Mouse (Mus musculus): Measurements from ENCODE around the gene Slc38a9. TPM values are rescaled to one million over a fixed set of nuclear protein-coding genes. Genes with fewer than 3 reads are reported as not detected.

Slc38a9 gene
- polyA plus RNA-seq, 1 experiment = 73.3 TPM

GRCm38 (mm10) chr13:112770528-112771328, 110.2 kb downstream of the Slc38a9 start:
- 61% methylated on average over 11 of the region's 11 CpGs for WGBS
- DNase-seq = no peak
- H3K27me3 ChIP-seq (ENCODE audit: control insufficient read depth, insufficient read depth, low read length) = no peaks in the 10 kb centered on the region
- H3K36me3 ChIP-seq (ENCODE audit: control insufficient read depth, insufficient read depth, low read length) = no peaks in the 10 kb centered on the region
- TF ChIP-seq POLR2A (IDR thresholded peaks at IDR 0.05; ENCODE audit: control insufficient read depth, extremely low read depth, insufficient read depth, low read length, poor library complexity) = no peak
- no peak for TF ChIP-seq CTCF (IDR thresholded peaks at IDR 0.05; ENCODE audit: borderline replicate concordance, control insufficient read depth, extremely low read depth, insufficient read depth, low read length, poor library complexity)
- no peak overlapping the region for H3K4me3 ChIP-seq (ENCODE audit: control insufficient read depth, insufficient read depth, low read length)
- no peak overlapping the region for H3K27ac ChIP-seq (ENCODE audit: control insufficient read depth, insufficient read depth, low read length)
- no peaks in the 10 kb centered on the region for H3K4me1 ChIP-seq (replicated peaks; ENCODE audit: control insufficient read depth, insufficient read depth, low read length)

- Histone ChIP-seq H3K36me3 (ENCODE audit: control insufficient read depth, insufficient read depth, low read length) (no peaks in the 10 kb centered on the region), H3K4me3 (ENCODE audit: control insufficient read depth, insufficient read depth, low read length) (no peak overlapping the region), H3K27me3 (ENCODE audit: control insufficient read depth, insufficient read depth, low read length) (no peaks in the 10 kb centered on the region), H3K27ac (ENCODE audit: control insufficient read depth, insufficient read depth, low read length) (no peak overlapping the region), H3K4me1 (replicated peaks; ENCODE audit: control insufficient read depth, insufficient read depth, low read length) (no peaks in the 10 kb centered on the region)
- TF ChIP-seq POLR2A (IDR thresholded peaks at IDR 0.05; ENCODE audit: control insufficient read depth, extremely low read depth, insufficient read depth, low read length, poor library complexity) (no peak), CTCF (IDR thresholded peaks at IDR 0.05; ENCODE audit: borderline replicate concordance, control insufficient read depth, extremely low read depth, insufficient read depth, low read length, poor library complexity) (no peak)
- no peak for DNase-seq
- WGBS = 50% methylated on average over 15 of the region's 15 CpGs
These were observed 111.1 kb downstream of the Slc38a9 start for GRCm38 (mm10) chr13:112771447-112772208.

- no peaks in the 10 kb centered on the region for H3K36me3 ChIP-seq (ENCODE audit: control insufficient read depth, insufficient read depth, low read length)
- H3K4me3 ChIP-seq (ENCODE audit: control insufficient read depth, insufficient read depth, low read length) = no peak overlapping the region
- H3K4me1 ChIP-seq (replicated peaks; ENCODE audit: control insufficient read depth, insufficient read depth, low read length) = no peaks in the 10 kb centered on the region
- no peaks in the 10 kb centered on the region for H3K27me3 ChIP-seq (ENCODE audit: control insufficient read depth, insufficient read depth, low read length)
- TF ChIP-seq CTCF (IDR thresholded peaks at IDR 0.05; ENCODE audit: borderline replicate concordance, control insufficient read depth, extremely low read depth, insufficient read depth, low read length, poor library complexity) = no peak
- no peak for TF ChIP-seq POLR2A (IDR thresholded peaks at IDR 0.05; ENCODE audit: control insufficient read depth, extremely low read depth, insufficient read depth, low read length, poor library complexity)
- 88% methylated on average over 11 of the region's 11 CpGs for WGBS
- no peak overlapping the region for H3K27ac ChIP-seq (ENCODE audit: control insufficient read depth, insufficient read depth, low read length)
- no peak for DNase-seq
These were observed 111.7 kb downstream of the Slc38a9 start for GRCm38 (mm10) chr13:112772252-112772651.

DNA sequence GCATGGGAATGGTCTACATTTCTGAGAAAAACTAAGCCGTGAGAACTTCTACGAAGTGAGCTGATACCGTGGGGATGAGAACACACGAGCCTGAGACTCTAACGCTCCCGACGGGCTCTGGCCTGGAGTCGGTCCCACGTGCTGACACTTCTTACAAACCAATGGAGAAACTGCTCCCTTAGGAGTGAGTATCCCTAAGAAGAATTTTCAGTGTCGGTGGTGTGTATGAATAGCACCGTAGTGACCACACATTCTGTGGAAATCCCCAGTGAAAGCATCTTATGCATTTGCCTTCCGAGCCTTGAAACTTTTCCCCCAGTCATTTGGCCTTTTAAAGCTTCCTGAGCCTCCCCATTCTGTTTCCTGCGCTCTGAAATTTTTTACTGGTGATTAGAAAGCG, 112.3 kb downstream of the Slc38a9 start:
- no peak overlapping the region for H3K27ac ChIP-seq (ENCODE audit: control insufficient read depth, insufficient read depth, low read length)
- H3K4me1 ChIP-seq (replicated peaks; ENCODE audit: control insufficient read depth, insufficient read depth, low read length) = no peaks in the 10 kb centered on the region
- no peaks in the 10 kb centered on the region for H3K36me3 ChIP-seq (ENCODE audit: control insufficient read depth, insufficient read depth, low read length)
- no peak for DNase-seq
- H3K27me3 ChIP-seq (ENCODE audit: control insufficient read depth, insufficient read depth, low read length) = no peaks in the 10 kb centered on the region
- no peak overlapping the region for H3K4me3 ChIP-seq (ENCODE audit: control insufficient read depth, insufficient read depth, low read length)
- 83% methylated on average over 14 of the region's 14 CpGs for WGBS
- no peak for TF ChIP-seq POLR2A (IDR thresholded peaks at IDR 0.05; ENCODE audit: control insufficient read depth, extremely low read depth, insufficient read depth, low read length, poor library complexity)
- TF ChIP-seq CTCF (IDR thresholded peaks at IDR 0.05; ENCODE audit: borderline replicate concordance, control insufficient read depth, extremely low read depth, insufficient read depth, low read length, poor library complexity) = no peak

DNA sequence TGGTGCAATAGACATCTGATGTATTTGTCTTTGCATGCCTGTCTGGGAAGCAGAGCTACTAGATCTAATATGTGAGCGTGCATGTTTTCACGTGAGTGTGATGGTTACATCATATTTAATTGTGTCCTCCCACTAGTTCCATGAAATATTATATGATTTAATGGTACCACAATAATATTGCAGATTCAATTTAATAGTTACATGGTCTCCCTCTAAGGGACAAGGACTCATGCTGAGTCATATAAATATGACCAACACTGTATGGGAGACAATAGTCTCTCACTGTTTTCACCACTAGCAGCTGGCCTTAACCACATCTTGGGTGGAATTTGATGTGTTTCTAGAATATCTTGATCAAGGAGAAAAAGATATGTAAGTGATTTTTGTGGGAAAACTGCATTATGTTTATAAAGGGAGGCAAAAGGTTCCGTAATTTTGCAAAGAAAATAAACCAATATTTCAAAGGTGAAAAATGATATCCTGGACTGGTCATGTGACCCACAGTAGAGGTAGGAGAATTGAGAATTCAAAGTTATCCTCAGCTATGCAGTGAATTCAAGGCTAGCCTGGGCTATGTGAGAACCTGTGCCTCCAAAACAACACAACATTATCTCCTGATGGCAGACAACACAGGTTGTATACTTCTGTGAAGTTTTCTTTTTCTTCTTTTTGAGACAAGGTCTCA, 113.6 kb downstream of the Slc38a9 start:
- H3K36me3 ChIP-seq (ENCODE audit: control insufficient read depth, insufficient read depth, low read length) = no peaks in the 10 kb centered on the region
- TF ChIP-seq CTCF (IDR thresholded peaks at IDR 0.05; ENCODE audit: borderline replicate concordance, control insufficient read depth, extremely low read depth, insufficient read depth, low read length, poor library complexity) (no peak), POLR2A (IDR thresholded peaks at IDR 0.05; ENCODE audit: control insufficient read depth, extremely low read depth, insufficient read depth, low read length, poor library complexity) (no peak)
- no peak overlapping the region for H3K27ac ChIP-seq (ENCODE audit: control insufficient read depth, insufficient read depth, low read length)
- H3K4me3 ChIP-seq (ENCODE audit: control insufficient read depth, insufficient read depth, low read length) = no peak overlapping the region
- 95% methylated on average over 3 of the region's 3 CpGs for WGBS
- DNase-seq = no peak
- no peaks in the 10 kb centered on the region for H3K4me1 ChIP-seq (replicated peaks; ENCODE audit: control insufficient read depth, insufficient read depth, low read length)
- H3K27me3 ChIP-seq (ENCODE audit: control insufficient read depth, insufficient read depth, low read length) = no peaks in the 10 kb centered on the region

DNA sequence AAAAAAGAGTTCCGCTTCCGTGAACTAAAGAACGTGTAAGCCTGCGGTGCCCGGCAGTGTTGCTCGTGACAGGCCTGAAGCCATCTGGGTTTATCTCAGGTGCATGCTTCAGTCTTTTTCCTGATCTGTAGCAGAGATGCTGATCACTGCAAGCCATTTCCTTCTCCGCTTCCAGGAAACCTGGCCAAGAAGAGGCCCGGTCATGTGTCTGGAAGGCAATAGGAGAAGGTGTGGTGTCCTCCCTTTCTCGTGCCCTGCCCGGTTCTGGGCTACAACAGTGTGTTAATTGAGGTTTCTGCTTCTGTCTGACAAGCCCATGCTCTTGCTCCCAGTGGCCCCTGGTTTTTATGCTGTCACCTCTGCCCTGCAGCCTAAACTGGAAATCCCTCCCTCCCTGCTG, 115.3 kb downstream of the Slc38a9 start:
- Histone ChIP-seq H3K36me3 (ENCODE audit: control insufficient read depth, insufficient read depth, low read length) (no peaks in the 10 kb centered on the region), H3K4me3 (ENCODE audit: control insufficient read depth, insufficient read depth, low read length) (no peak overlapping the region), H3K27ac (ENCODE audit: control insufficient read depth, insufficient read depth, low read length) (no peak overlapping the region), H3K27me3 (ENCODE audit: control insufficient read depth, insufficient read depth, low read length) (no peaks in the 10 kb centered on the region), H3K4me1 (replicated peaks; ENCODE audit: control insufficient read depth, insufficient read depth, low read length) (no peaks in the 10 kb centered on the region)
- TF ChIP-seq POLR2A (IDR thresholded peaks at IDR 0.05; ENCODE audit: control insufficient read depth, extremely low read depth, insufficient read depth, low read length, poor library complexity) (no peak), CTCF (IDR thresholded peaks at IDR 0.05; ENCODE audit: borderline replicate concordance, control insufficient read depth, extremely low read depth, insufficient read depth, low read length, poor library complexity) (no peak)
- DNase-seq = no peak
- 97% methylated on average over 10 of the region's 10 CpGs for WGBS
